Mouse (Mus musculus) liver, embryonic 15.5 days (tissue): ENCODE measurements around the gene Cdnf. TPM values are rescaled to one million over a fixed set of nuclear protein-coding genes. Genes with fewer than 3 reads are reported as not detected.

Source experiments
- ATAC-seq: fragments of 200-750 bp; cut with Nextera tagmentation; 2 replicates; pipeline ENCODE4 v1.8.0; 2017; ENCODE audit warnings: moderate number of reproducible peaks, mild to moderate bottlenecking, moderate library complexity; ENCODE audit not compliant: insufficient read depth
- H3K27ac ChIP-seq: fragments of 300-500 bp; sonication (generic); replicated peaks from 2 replicates; pipeline ENCODE4 v1.5.1; 2015; ENCODE audit warnings: mild to moderate bottlenecking, inconsistent platforms
- H3K27me3 ChIP-seq: fragments of 300-500 bp; sonication (generic); 2 replicates; pipeline ENCODE4 v1.6.1; 2015; ENCODE audit warnings: mild to moderate bottlenecking, inconsistent platforms
- H3K36me3 ChIP-seq: fragments of 300-500 bp; sonication (generic); replicated peaks from 2 replicates; pipeline ENCODE4 v1.6.1; 2015; ENCODE audit warnings: moderate library complexity, mild to moderate bottlenecking, inconsistent platforms
- H3K4me1 ChIP-seq: fragments of 300-500 bp; sonication (generic); replicated peaks from 2 replicates; pipeline ENCODE4 v1.6.1; 2015; ENCODE audit warnings: inconsistent platforms
- H3K4me2 ChIP-seq: fragments of 300-500 bp; sonication (generic); 2 replicates; pipeline ENCODE4 v1.6.1; 2015; ENCODE audit warnings: moderate library complexity, mild to moderate bottlenecking, inconsistent platforms
- H3K4me3 ChIP-seq: fragments of 300-500 bp; sonication (generic); replicated peaks from 2 replicates; pipeline ENCODE4 v1.5.1; 2015; ENCODE audit warnings: mild to moderate bottlenecking, inconsistent platforms
- H3K9ac ChIP-seq: fragments of 300-500 bp; sonication (generic); 2 replicates; pipeline ENCODE4 v1.6.1; 2015; ENCODE audit warnings: moderate library complexity, mild to moderate bottlenecking, inconsistent platforms
- H3K9me3 ChIP-seq: fragments of 300-500 bp; sonication (generic); replicated peaks from 2 replicates; pipeline ENCODE4 v1.6.1; 2016; ENCODE audit warnings: inconsistent platforms
- WGBS: fragments of 180-500 bp; shearing (Covaris S2); methylation state at CpG from one replicate; pipeline ENCODE4 v1.1.7; 2015; ENCODE audit warnings: mixed read lengths; ENCODE audit not compliant: insufficient replicate concordance; 5-methylcytosine and 5-hydroxymethylcytosine counted together
- polyA plus RNA-seq: library from polyadenylated mRNA; unstranded; fragments of >200 nt; fragmentation: Nextera tagmentation; extraction: Ambion mirVana; gene quantifications from 2 replicates; pipeline ENCODE4 v1.2.1, GENCODE M21; 2015

Cdnf gene
- polyA plus RNA-seq, 1 experiment from 2014 or later: 0.15 TPM

- Histone ChIP-seq H3K9me3 (no peaks in the 10 kb centered on the region), H3K4me1 (peaks cover 19% of the 10 kb centered on the region), H3K9ac (peak overlapping the region; percentile 96), H3K4me2 (peak overlapping the region; percentile 82), H3K36me3 (peaks cover 36% of the 10 kb centered on the region), H3K27me3 (no peaks in the 10 kb centered on the region), H3K27ac (peak overlapping the region; percentile 84), H3K4me3 (peak overlapping the region; percentile 92)
- under 1% methylated on average over 15 of the region's 15 CpGs for WGBS
- no peak for ATAC-seq
Observed at GRCm38 (mm10) chr2:3512076-3512475, 754 bp upstream of the Cdnf start.

GRCm38 (mm10) chr2:3522558-3522957 is 9.7 kb downstream of the Cdnf start:
- Histone ChIP-seq H3K36me3 (no peaks in the 10 kb centered on the region), H3K27ac (no peak overlapping the region), H3K9me3 (no peaks in the 10 kb centered on the region), H3K27me3 (no peaks in the 10 kb centered on the region), H3K4me1 (no peaks in the 10 kb centered on the region), H3K4me3 (no peak overlapping the region), H3K4me2 (no peak overlapping the region), H3K9ac (no peak overlapping the region)
- ATAC-seq: no peak
- WGBS: 50% methylated on average over 4 of the region's 4 CpGs

GRCm38 (mm10) chr2:3526288-3526687 is 13.5 kb downstream of the Cdnf start:
- H3K4me3 ChIP-seq: no peak overlapping the region
- WGBS: 57% methylated on average over 6 of the region's 6 CpGs
- ATAC-seq: no peak
- H3K9ac ChIP-seq: no peak overlapping the region
- H3K27me3 ChIP-seq: no peaks in the 10 kb centered on the region
- H3K4me2 ChIP-seq: no peak overlapping the region
- no peaks in the 10 kb centered on the region for H3K4me1 ChIP-seq
- H3K27ac ChIP-seq: no peak overlapping the region
- no peaks in the 10 kb centered on the region for H3K9me3 ChIP-seq
- H3K36me3 ChIP-seq: no peaks in the 10 kb centered on the region

- no peak for ATAC-seq
Observed at GRCm38 (mm10) chr2:3541307-3542079, 28.7 kb downstream of the Cdnf start.

GRCm38 (mm10) chr2:3546055-3546454 is 33.2 kb downstream of the Cdnf start:
- Histone ChIP-seq H3K4me2 (no peak overlapping the region), H3K9me3 (no peaks in the 10 kb centered on the region), H3K27ac (no peak overlapping the region), H3K4me1 (0 out of 2 replicates have a peak, but pooled peaks cover 3% of the 10 kb centered on the region), H3K27me3 (no peaks in the 10 kb centered on the region), H3K9ac (no peak overlapping the region), H3K36me3 (no peaks in the 10 kb centered on the region), H3K4me3 (no peak overlapping the region)
- 24% methylated on average over 2 of the region's 2 CpGs for WGBS
- no peak for ATAC-seq

More at GRCm38 (mm10) chr2:3541307-3542079, 28.7 kb downstream of the Cdnf start:
- H3K27me3 ChIP-seq: no peaks in the 10 kb centered on the region
- no peaks in the 10 kb centered on the region for H3K36me3 ChIP-seq
- H3K4me2 ChIP-seq: no peak overlapping the region
- no peak overlapping the region for H3K27ac ChIP-seq
- no peak overlapping the region for H3K4me3 ChIP-seq
- 46% methylated on average over 9 of the region's 9 CpGs for WGBS
- 0 out of 2 replicates have a peak, but pooled peaks cover 3% of the 10 kb centered on the region for H3K4me1 ChIP-seq
- no peaks in the 10 kb centered on the region for H3K9me3 ChIP-seq
- no peak overlapping the region for H3K9ac ChIP-seq

GRCm38 (mm10) chr2:3546588-3546987 is 33.8 kb downstream of the Cdnf start:
- H3K27ac ChIP-seq: no peak overlapping the region
- no peak for ATAC-seq
- H3K4me1 ChIP-seq: 0 out of 2 replicates have a peak, but pooled peaks cover 3% of the 10 kb centered on the region
- H3K27me3 ChIP-seq: no peaks in the 10 kb centered on the region
- H3K4me2 ChIP-seq: no peak overlapping the region
- 7% methylated on average over 4 of the region's 4 CpGs for WGBS
- H3K9ac ChIP-seq: no peak overlapping the region
- no peaks in the 10 kb centered on the region for H3K9me3 ChIP-seq
- H3K4me3 ChIP-seq: no peak overlapping the region
- H3K36me3 ChIP-seq: no peaks in the 10 kb centered on the region

GRCm38 (mm10) chr2:3570186-3570585 is 57.4 kb downstream of the Cdnf start, which contains the start of gene Fam107b:
Gene Fam107b (plus strand): TSS chr2:3570488.
- Histone ChIP-seq H3K27ac (no peak within 1 kb of the TSS), H3K9ac (no peak within 1 kb of the TSS), H3K9me3 (no peaks in the 10 kb centered on the region), H3K27me3 (no peaks in the 10 kb centered on the region), H3K36me3 (no peaks in the 10 kb centered on the region), H3K4me3 (no peak within 1 kb of the TSS), H3K4me1 (no peaks in the 10 kb centered on the region), H3K4me2 (no peak within 1 kb of the TSS)
- no peak for ATAC-seq
- WGBS: 66% methylated on average over 12 of the region's 12 CpGs

- Histone ChIP-seq H3K9me3 (no peaks in the 10 kb centered on the region), H3K36me3 (no peaks in the 10 kb centered on the region), H3K4me2 (no peak overlapping the region), H3K4me1 (no peaks in the 10 kb centered on the region), H3K27ac (no peak overlapping the region), H3K27me3 (no peaks in the 10 kb centered on the region), H3K9ac (no peak overlapping the region), H3K4me3 (no peak overlapping the region)
- WGBS: 70% methylated on average over 11 of the region's 11 CpGs
- ATAC-seq: no peak
Observed at GRCm38 (mm10) chr2:3570606-3571005, 57.8 kb downstream of the Cdnf start.

GRCm38 (mm10) chr2:3573883-3574282 is 61.1 kb downstream of the Cdnf start:
- no peak overlapping the region for H3K9ac ChIP-seq
- no peaks in the 10 kb centered on the region for H3K27me3 ChIP-seq
- no peak for ATAC-seq
- H3K4me1 ChIP-seq: no peaks in the 10 kb centered on the region
- H3K4me2 ChIP-seq: no peak overlapping the region
- H3K36me3 ChIP-seq: no peaks in the 10 kb centered on the region
- H3K27ac ChIP-seq: no peak overlapping the region
- no peak overlapping the region for H3K4me3 ChIP-seq
- H3K9me3 ChIP-seq: no peaks in the 10 kb centered on the region
- 32% methylated on average over 7 of the region's 7 CpGs for WGBS

GRCm38 (mm10) chr2:3575140-3575539 is 62.3 kb downstream of the Cdnf start:
- 70% methylated on average over 1 of the region's 1 CpGs for WGBS
- ATAC-seq: no peak

More at GRCm38 (mm10) chr2:3575140-3575539, 62.3 kb downstream of the Cdnf start:
- Histone ChIP-seq H3K9me3 (no peaks in the 10 kb centered on the region), H3K27me3 (no peaks in the 10 kb centered on the region), H3K27ac (no peak overlapping the region), H3K9ac (no peak overlapping the region), H3K4me3 (no peak overlapping the region), H3K4me1 (no peaks in the 10 kb centered on the region), H3K36me3 (no peaks in the 10 kb centered on the region), H3K4me2 (no peak overlapping the region)
